Mouse (Mus musculus) neural tube, embryonic 12.5 days (tissue): ENCODE measurements at regions not wholly inside any gene's neighbourhood (a gene's known extent, or its start where the extent isn't known, plus 50 kb on each side); places are given as distances from the start of the nearest gene placed in this dataset.

ENCODE experiments used
- ATAC-seq: fragments of 200-750 bp; cut with Nextera tagmentation; 2 replicates; pipeline ENCODE4 v1.8.0; 2017; ENCODE audit warnings: low read depth, mild to moderate bottlenecking, moderate TSS enrichment, moderate library complexity; ENCODE audit not compliant: low FRiP score
- H3K27ac ChIP-seq: fragments of 300-500 bp; sonication (generic); 2 replicates; pipeline ENCODE4 v1.5.1; 2016
- H3K27me3 ChIP-seq: fragments of 300-500 bp; sonication (generic); replicated peaks from 2 replicates; pipeline ENCODE4 v1.6.1; 2016; ENCODE audit warnings: mild to moderate bottlenecking
- H3K36me3 ChIP-seq: fragments of 300-500 bp; sonication (generic); 2 replicates; pipeline ENCODE4 v1.6.1; 2016; ENCODE audit warnings: mild to moderate bottlenecking
- H3K4me1 ChIP-seq: fragments of 300-500 bp; sonication (generic); 2 replicates; pipeline ENCODE4 v1.6.1; 2016
- H3K4me2 ChIP-seq: fragments of 300-500 bp; sonication (generic); replicated peaks from 2 replicates; pipeline ENCODE4 v1.6.1; 2016; ENCODE audit warnings: mild to moderate bottlenecking
- H3K4me3 ChIP-seq: fragments of 300-500 bp; sonication (generic); 2 replicates; pipeline ENCODE4 v1.5.1; 2016
- H3K9ac ChIP-seq: fragments of 300-500 bp; sonication (generic); 2 replicates; pipeline ENCODE4 v1.6.1; 2016; ENCODE audit warnings: mild to moderate bottlenecking
- H3K9me3 ChIP-seq: fragments of 300-500 bp; sonication (generic); 2 replicates; pipeline ENCODE4 v1.6.1; 2016; ENCODE audit warnings: mild to moderate bottlenecking
- WGBS: fragments of 180-500 bp; shearing (Covaris S2); methylation state at CpG from one replicate; pipeline ENCODE4 v1.1.7; 2016; 5-methylcytosine and 5-hydroxymethylcytosine counted together

DNA sequence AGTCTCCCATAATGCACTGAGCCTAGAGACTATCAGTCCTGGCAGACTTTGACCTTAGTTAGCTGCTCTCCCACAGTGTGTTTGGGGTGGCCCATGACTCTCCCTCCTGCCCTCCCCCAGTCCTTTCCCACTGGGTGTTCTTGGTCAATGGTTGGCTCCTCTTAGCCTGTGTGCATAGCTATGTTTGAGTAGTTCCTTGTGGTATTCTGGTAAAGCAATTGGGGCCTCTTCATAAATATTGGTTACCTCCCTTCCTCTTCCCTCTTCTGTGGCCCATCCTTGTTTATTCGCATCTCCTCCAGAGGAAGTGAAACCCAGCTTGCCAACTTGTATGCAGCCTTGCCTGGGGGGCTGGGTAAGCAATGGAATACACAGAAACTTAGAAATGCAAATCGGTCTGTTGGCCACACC, 74.0 kb downstream of the Zfp706 start:
- H3K27me3 ChIP-seq: no peaks in the 10 kb centered on the region
- H3K4me1 ChIP-seq: peaks cover 10% of the 10 kb centered on the region
- H3K9ac ChIP-seq: no peak overlapping the region
- H3K4me3 ChIP-seq: no peak overlapping the region
- no peak overlapping the region for H3K4me2 ChIP-seq
- H3K9me3 ChIP-seq: no peaks in the 10 kb centered on the region
- no peak for ATAC-seq
- 84% methylated on average over 2 of the region's 2 CpGs for WGBS
- H3K36me3 ChIP-seq: no peaks in the 10 kb centered on the region
- H3K27ac ChIP-seq: no peak overlapping the region

DNA sequence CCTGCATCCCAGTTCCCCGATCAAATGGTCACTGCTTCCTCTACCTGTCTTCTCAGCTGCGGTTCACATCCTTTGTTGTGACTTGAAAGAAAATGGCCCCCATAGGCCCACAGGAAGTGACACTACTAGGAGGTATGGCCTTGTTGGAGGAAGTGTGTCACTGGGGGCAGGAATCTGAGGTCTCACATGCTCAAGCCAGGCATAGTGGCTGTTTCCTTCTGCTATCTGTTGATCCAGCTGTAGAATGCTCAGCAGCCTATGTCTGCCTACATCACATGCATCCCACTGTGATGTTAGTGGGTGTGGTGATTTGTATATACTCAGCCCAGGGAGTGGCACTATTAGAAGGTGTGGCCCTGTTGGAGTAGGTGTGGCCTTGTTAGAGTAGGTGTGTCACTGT, 76.1 kb downstream of the Zfp706 start:
- no peak overlapping the region for H3K27ac ChIP-seq
- no peaks in the 10 kb centered on the region for H3K27me3 ChIP-seq
- ATAC-seq: no peak
- no peaks in the 10 kb centered on the region for H3K9me3 ChIP-seq
- H3K9ac ChIP-seq: no peak overlapping the region
- H3K4me2 ChIP-seq: no peak overlapping the region
- H3K4me1 ChIP-seq: no peaks in the 10 kb centered on the region; the same call in 1 of the 2 replicates
- 79% methylated on average over 2 of the region's 2 CpGs for WGBS
- H3K36me3 ChIP-seq: no peaks in the 10 kb centered on the region
- H3K4me3 ChIP-seq: no peak overlapping the region

DNA sequence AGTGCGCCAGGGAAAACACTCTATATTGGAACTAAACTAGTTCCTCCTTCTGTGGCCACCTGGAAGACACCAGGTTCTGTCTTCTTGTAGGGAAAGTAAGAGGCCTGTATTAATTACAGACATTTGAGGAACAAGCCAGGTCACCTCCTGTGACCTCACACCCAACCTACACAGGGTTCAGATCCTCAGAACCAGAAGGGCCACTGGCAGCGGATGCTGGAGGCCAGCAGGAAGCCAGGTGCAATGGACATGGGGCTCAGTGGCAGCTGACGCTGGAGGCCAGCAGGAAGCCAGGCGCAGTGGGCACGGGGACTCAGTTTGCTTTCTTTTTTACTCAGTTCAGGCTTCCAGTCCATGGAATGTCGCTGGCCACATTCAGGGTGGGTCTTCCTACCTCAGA, 77.1 kb downstream of the Zfp706 start:
- Histone ChIP-seq H3K27ac (no peak overlapping the region), H3K4me1 (no peaks in the 10 kb centered on the region; the same call in 1 of the 2 replicates), H3K27me3 (no peaks in the 10 kb centered on the region), H3K4me2 (no peak overlapping the region), H3K9me3 (no peaks in the 10 kb centered on the region), H3K36me3 (no peaks in the 10 kb centered on the region), H3K4me3 (no peak overlapping the region), H3K9ac (no peak overlapping the region)
- no peak for ATAC-seq
- 87% methylated on average over 6 of the region's 6 CpGs for WGBS

DNA sequence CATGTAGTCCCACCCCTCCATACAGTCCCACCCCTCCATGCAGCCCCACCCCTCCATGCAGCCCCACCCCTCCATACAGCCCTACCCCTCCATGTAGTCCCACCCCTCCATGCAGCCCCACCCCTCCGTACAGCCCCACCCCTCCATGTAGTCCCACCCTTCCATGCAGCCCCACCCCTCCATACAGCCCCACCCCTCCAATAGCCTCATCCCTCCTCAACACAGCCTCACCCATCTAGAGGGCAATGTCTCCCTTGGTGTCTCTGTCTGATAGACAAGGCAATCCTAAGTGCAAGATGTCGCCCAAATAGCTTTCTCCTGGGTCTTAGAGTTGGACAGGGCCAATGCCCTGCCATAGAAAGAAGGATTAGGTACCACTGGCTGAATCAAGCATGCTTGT, 77.8 kb downstream of the Zfp706 start:
- Histone ChIP-seq H3K9me3 (no peaks in the 10 kb centered on the region), H3K4me3 (no peak overlapping the region), H3K9ac (no peak overlapping the region), H3K27ac (no peak overlapping the region), H3K27me3 (no peaks in the 10 kb centered on the region), H3K4me2 (no peak overlapping the region), H3K4me1 (no peaks in the 10 kb centered on the region; the same call in 1 of the 2 replicates), H3K36me3 (no peaks in the 10 kb centered on the region)
- 75% methylated on average over 2 of the region's 2 CpGs for WGBS
- no peak for ATAC-seq

DNA sequence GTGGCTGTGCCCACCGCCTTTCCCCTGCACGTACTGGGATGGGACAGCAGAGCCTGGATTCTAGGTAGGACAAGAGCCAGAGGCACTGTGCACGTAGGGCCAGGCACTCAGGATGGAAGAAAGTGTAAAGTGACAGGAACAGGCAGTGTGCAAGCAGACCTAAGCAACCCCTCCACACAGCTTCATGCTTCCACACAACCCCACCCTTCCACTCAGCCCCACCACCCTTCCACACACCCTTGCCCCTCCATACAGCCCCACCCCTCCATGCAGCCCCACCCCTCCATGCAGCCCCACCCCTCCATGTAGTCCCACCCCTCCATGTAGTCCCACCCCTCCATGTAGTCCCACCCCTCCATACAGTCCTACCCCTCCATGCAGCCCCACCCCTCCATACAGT, 78.5 kb downstream of the Zfp706 start:
- Histone ChIP-seq H3K36me3 (no peaks in the 10 kb centered on the region), H3K9me3 (no peaks in the 10 kb centered on the region), H3K4me3 (no peak overlapping the region), H3K27ac (no peak overlapping the region), H3K9ac (no peak overlapping the region), H3K4me1 (no peaks in the 10 kb centered on the region; the same call in 1 of the 2 replicates), H3K4me2 (no peak overlapping the region), H3K27me3 (no peaks in the 10 kb centered on the region)
- WGBS: 84% methylated on average over 3 of the region's 3 CpGs
- no peak for ATAC-seq

DNA sequence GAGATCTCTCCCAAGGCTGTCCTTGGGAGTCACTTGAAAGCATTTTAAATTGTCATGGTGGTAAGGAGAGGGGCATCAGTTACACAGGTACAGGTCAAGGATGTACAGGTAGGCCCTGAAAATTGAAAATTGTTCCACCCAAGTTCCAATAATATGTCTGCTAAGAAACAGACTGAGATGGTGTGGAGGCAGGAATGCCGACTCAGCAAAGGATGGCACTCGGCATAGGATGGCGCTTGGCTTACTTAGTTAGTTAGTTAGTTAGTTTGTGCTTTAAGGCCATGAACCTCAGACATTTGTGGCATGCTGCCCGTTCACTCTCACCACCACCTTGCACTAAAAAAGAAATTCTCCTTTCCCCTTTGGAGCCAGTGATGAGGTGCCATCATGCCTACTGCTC, 78.9 kb downstream of the Zfp706 start:
- no peaks in the 10 kb centered on the region for H3K27me3 ChIP-seq
- no peak overlapping the region for H3K4me3 ChIP-seq
- H3K4me1 ChIP-seq: no peaks in the 10 kb centered on the region; the same call in 1 of the 2 replicates
- no peak overlapping the region for H3K9ac ChIP-seq
- no peak for ATAC-seq
- no peak overlapping the region for H3K27ac ChIP-seq
- H3K4me2 ChIP-seq: no peak overlapping the region
- WGBS: 92% methylated on average over 4 of the region's 4 CpGs
- H3K9me3 ChIP-seq: no peaks in the 10 kb centered on the region
- no peaks in the 10 kb centered on the region for H3K36me3 ChIP-seq

DNA sequence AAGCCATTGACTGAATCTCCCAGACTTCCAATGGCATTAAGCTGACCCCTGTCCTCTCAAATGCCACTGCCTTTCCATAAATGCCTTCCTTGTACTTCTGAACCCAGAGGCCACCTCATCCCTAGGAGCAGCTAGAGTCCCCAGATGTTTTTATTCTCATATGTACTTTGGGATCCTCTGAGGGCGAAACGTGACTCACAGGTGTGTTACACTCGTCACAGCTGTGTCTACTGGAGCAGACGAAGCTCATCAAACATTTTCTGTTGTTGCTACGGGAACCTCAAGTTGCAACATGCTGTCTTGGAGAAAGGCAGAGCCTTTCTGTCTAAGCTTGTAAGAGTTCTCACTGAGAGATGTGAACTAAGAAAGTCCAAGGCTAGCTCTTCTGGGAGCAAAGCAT, 80.1 kb downstream of the Zfp706 start:
- WGBS: 77% methylated on average over 5 of the region's 5 CpGs
- no peak overlapping the region for H3K27ac ChIP-seq

DNA sequence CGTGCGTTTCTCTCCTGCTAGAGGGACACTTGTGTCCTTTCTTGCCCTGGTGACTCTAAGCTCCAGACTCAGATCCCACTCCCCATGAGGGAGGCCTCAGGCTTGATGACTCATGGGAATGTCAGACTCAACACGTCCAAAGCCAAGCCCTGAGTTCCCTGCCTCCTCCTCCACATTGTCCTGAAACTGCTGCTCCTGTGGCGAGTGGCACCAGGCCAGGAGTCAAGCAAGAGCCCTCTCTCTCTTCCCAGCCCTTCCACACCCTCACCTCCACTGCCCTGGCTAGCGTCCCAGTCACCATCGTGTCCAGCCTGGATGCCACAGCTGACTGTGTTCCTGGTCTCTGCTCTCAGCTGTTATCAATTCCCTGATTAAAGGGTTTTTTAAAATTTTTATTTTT, 83.4 kb downstream of the Zfp706 start:
- H3K27ac ChIP-seq: no peak overlapping the region
- H3K27me3 ChIP-seq: no peaks in the 10 kb centered on the region
- no peak for ATAC-seq
- no peaks in the 10 kb centered on the region for H3K9me3 ChIP-seq
- no peak overlapping the region for H3K9ac ChIP-seq
- no peaks in the 10 kb centered on the region for H3K36me3 ChIP-seq
- 90% methylated on average over 6 of the region's 6 CpGs for WGBS
- no peak overlapping the region for H3K4me3 ChIP-seq
- H3K4me2 ChIP-seq: no peak overlapping the region
- H3K4me1 ChIP-seq: no peaks in the 10 kb centered on the region; the same call in 1 of the 2 replicates

More for the DNA sequence above, 80.1 kb downstream of the Zfp706 start:
- Histone ChIP-seq H3K36me3 (no peaks in the 10 kb centered on the region), H3K27me3 (no peaks in the 10 kb centered on the region), H3K4me3 (no peak overlapping the region), H3K9ac (no peak overlapping the region), H3K4me1 (no peaks in the 10 kb centered on the region; the same call in 1 of the 2 replicates), H3K9me3 (no peaks in the 10 kb centered on the region), H3K4me2 (no peak overlapping the region)
- no peak for ATAC-seq

DNA sequence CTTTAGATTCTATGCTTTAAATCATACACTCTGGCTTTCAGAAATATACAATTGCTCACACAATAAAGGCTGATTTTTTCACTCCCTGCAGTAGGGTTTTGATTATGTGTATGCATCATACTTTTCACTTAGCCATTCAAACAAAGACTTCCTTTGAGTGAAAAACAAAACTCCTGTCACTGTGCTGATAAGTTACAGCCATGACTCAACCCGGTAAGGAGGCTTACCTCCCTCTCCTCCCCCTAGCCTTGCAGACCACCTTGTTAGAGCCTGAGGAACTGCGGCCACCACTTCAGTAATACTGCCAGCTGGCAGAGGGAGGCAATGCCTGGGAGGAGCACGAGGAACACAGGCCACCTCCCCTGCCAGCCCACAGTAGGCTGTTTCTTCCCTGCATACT, 86.2 kb downstream of the Zfp706 start:
- Histone ChIP-seq H3K36me3 (no peaks in the 10 kb centered on the region), H3K27me3 (no peaks in the 10 kb centered on the region), H3K27ac (no peak overlapping the region), H3K9ac (no peak overlapping the region), H3K4me2 (no peak overlapping the region), H3K9me3 (no peaks in the 10 kb centered on the region), H3K4me3 (no peak overlapping the region), H3K4me1 (no peaks in the 10 kb centered on the region)
- WGBS: 38% methylated on average over 3 of the region's 3 CpGs
- ATAC-seq: no peak

DNA sequence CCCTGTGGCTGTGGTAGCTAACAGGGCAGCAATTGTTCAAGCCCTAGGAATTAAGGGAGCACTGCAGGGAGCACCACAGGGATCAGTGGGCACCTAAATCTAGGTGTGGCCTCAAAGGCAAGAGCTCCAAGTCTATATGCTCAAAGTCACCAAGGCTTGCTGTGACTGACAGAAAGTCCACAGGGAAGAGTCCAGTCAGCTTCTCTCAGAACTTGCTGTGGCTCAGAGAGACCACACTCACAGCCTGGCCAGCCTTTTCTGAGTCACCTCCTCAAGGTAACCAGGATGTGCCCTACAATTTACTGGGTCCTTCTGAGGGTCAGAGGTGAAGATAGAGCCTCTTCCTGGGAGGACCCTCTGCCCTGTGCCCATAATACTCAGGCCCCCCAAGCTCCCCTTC, 86.7 kb downstream of the Zfp706 start:
- H3K4me1 ChIP-seq: no peaks in the 10 kb centered on the region
- no peak overlapping the region for H3K9ac ChIP-seq
- no peak overlapping the region for H3K4me2 ChIP-seq
- H3K27me3 ChIP-seq: no peaks in the 10 kb centered on the region
- no peak overlapping the region for H3K27ac ChIP-seq
- no peak overlapping the region for H3K4me3 ChIP-seq
- no peaks in the 10 kb centered on the region for H3K9me3 ChIP-seq
- no peaks in the 10 kb centered on the region for H3K36me3 ChIP-seq
- ATAC-seq: no peak

DNA sequence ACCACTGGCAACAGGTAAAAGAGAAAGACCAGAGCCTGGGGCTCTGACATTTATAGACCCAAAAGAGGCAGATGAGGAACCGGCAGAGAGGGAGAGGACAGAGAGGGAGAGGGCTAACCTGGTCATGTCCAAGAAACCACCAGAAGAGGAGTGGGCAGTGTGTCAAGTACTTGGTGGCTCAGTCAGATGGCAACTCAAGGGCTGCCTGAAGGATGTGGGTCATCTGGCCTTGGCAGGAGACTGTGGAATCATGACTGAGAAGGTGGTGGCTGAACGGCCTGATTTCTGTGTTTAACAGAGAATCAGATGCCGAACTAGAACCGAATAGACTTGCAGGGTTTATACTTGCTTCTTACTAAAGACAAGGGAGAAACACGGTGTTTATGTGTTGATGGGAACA, 87.9 kb downstream of the Zfp706 start:
- Histone ChIP-seq H3K9ac (no peak overlapping the region), H3K4me3 (no peak overlapping the region), H3K9me3 (no peaks in the 10 kb centered on the region), H3K36me3 (no peaks in the 10 kb centered on the region), H3K27me3 (no peaks in the 10 kb centered on the region), H3K27ac (no peak overlapping the region), H3K4me1 (no peaks in the 10 kb centered on the region), H3K4me2 (no peak overlapping the region)
- 94% methylated on average over 5 of the region's 5 CpGs for WGBS
- no peak for ATAC-seq

DNA sequence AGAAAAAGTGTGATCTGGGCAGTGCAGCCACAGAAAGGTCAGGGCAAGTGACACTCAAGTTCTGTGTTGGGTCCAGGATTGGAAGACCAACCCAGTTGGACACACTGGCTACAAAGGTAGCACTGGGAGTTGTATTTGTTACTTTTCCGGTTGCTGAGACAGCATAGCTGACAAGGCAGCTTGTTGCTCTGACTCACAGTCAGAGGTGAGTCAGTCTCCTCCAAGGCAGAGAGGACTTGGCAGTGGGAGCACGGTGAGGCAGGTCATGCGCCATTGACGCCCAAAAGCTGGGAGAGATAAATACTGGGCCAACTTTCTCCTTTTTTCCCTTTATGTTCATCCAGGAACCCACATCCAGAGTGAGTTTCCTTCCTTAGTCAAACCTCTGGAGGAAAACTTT, 88.4 kb downstream of the Zfp706 start:
- Histone ChIP-seq H3K27me3 (no peaks in the 10 kb centered on the region), H3K4me3 (no peak overlapping the region), H3K4me1 (no peaks in the 10 kb centered on the region), H3K9me3 (no peaks in the 10 kb centered on the region), H3K36me3 (no peaks in the 10 kb centered on the region), H3K9ac (no peak overlapping the region), H3K4me2 (no peak overlapping the region), H3K27ac (no peak overlapping the region)
- ATAC-seq: no peak
- WGBS: 86% methylated on average over 4 of the region's 4 CpGs

DNA sequence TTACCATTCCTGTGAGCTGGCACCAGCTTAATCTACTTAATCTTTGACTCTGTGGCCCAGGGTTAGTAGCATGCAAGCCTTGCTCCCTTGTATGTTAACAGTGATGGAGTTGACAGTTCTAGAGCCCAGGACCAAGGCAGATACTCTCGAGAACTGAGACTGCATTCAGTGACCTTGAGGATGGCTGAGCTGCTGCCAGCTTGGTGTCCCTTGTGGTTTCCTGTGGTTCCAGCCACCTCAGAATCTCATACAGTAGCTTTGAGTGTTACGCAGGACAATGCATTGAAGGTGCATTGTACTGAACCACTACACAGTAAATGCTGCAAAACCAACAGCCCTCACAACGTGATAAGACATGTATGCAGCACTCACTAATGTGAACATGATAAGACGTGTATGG, 90.6 kb downstream of the Zfp706 start:
- no peak overlapping the region for H3K9ac ChIP-seq
- no peak overlapping the region for H3K4me2 ChIP-seq
- no peaks in the 10 kb centered on the region for H3K36me3 ChIP-seq
- ATAC-seq: no peak
- no peak overlapping the region for H3K4me3 ChIP-seq
- no peaks in the 10 kb centered on the region for H3K4me1 ChIP-seq
- 82% methylated on average over 4 of the region's 4 CpGs for WGBS
- H3K9me3 ChIP-seq: no peaks in the 10 kb centered on the region
- H3K27ac ChIP-seq: no peak overlapping the region
- H3K27me3 ChIP-seq: no peaks in the 10 kb centered on the region
